8 mouse cellular contexts compared by ENCODE assay signal in the genomic region with DNA sequence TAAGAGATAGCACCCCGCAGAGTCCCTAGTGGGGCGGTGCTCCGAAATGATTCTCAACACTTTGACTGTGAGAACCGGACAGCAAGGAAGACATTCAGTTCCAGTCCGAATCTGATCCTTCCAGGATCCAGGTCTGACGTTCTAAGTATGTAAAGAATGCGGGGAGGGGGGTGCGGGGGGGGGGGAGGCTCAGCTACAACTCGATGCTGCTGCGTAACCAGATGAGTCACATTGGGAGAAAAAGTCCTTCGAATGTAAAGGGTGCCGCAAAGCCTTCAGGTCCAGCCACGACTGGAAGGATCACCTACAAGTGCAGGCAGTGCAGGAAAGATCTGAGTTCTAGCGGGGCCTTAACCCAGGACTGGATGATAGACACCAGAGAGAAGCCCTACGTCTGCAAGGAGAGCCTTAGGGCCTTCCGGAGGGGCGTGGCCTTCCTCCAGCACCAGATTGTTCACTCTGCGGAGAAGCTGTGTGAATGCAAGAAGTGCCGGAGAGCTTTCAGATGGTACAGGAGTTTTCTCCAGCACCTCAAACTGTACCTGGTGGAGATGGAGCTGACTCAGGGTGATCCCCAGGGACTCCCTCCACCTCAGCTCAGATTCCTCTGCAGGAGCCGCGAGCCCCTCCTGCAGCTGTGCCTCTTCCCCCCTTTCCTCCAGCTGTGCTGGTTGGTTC. TPM values are rescaled to one million over a fixed set of nuclear protein-coding genes. Genes with fewer than 3 reads are reported as not detected.
DNase-seq lines count a peak whose midpoint lies in the region; ATAC-seq and TF ChIP-seq lines count a peak whose summit lies in the region.

No protein-coding gene starts in this region.

- H3K27ac ChIP-seq in hindbrain, embryonic 16.5 days (ENCODE audit: low read depth, low read length) = no peak overlapping the region
- H3K27ac ChIP-seq in liver, adult 2 months (replicated peaks; ENCODE audit: insufficient read depth, low read depth, low read length) = no peak overlapping the region
- H3K27ac ChIP-seq in midbrain, embryonic 16.5 days (ENCODE audit: low read length) = peak overlapping the region; percentile 13; the same call in 1 of the 2 replicates

- no peaks in the 10 kb centered on the region for H3K36me3 ChIP-seq in hindbrain, embryonic 16.5 days (ENCODE audit: control insufficient read depth, insufficient read depth, low read length)
- H3K36me3 ChIP-seq in liver, adult 2 months (ENCODE audit: control insufficient read depth, insufficient read depth, low read length) = no peaks in the 10 kb centered on the region
- no peaks in the 10 kb centered on the region for H3K36me3 ChIP-seq in midbrain, embryonic 16.5 days (ENCODE audit: control insufficient read depth, insufficient read depth, low read length)

- ATAC-seq in hindbrain, embryonic 16.5 days = peak; percentile 38
- peak; percentile 23; the same call in 1 of the 2 replicates for ATAC-seq in midbrain, embryonic 16.5 days

- H3K9ac ChIP-seq in hindbrain, embryonic 16.5 days (ENCODE audit: low read depth, low read length) = peak overlapping the region; percentile 56
- H3K9ac ChIP-seq in liver, adult 2 months (ENCODE audit: low read depth, low read length) = peak overlapping the region; percentile 30
- H3K9ac ChIP-seq in midbrain, embryonic 16.5 days (ENCODE audit: low read depth, low read length) = peak overlapping the region; percentile 56; the same call in 1 of the 2 replicates

- H3K4me1 ChIP-seq in hindbrain, embryonic 16.5 days (ENCODE audit: control insufficient read depth, insufficient read depth, low read depth, low read length) = peaks cover 16% of the 10 kb centered on the region
- peaks cover 11% of the 10 kb centered on the region for H3K4me1 ChIP-seq in liver, adult 2 months (ENCODE audit: control insufficient read depth, insufficient read depth, low read length)
- H3K4me1 ChIP-seq in midbrain, embryonic 16.5 days (ENCODE audit: control insufficient read depth, insufficient read depth, low read length) = peaks cover 13% of the 10 kb centered on the region

- DNase-seq in adrenal gland, adult (ENCODE audit: inconsistent age in 2 of 2, low spot score in 1 of 2) = peak; percentile 64 to 84
- no peak for DNase-seq in adrenal gland, adult 8-10 months
- DNase-seq in adrenal gland, postnatal 36 days = peak; percentile 56 to 71
- peak; percentile 30 for DNase-seq in gastrocnemius, adult 18-20 months (ENCODE audit: low spot score)
- DNase-seq in liver, adult 2 months (ENCODE audit: extremely low read depth, low read depth, low spot score) = peak; percentile 10
- peak; percentile 54 to 67 for DNase-seq in thymus, adult 18-20 months

- H3K9me3 ChIP-seq in hindbrain, embryonic 16.5 days (ENCODE audit: control insufficient read depth, low read length) = no peaks in the 10 kb centered on the region
- H3K9me3 ChIP-seq in midbrain, embryonic 16.5 days (replicated peaks; ENCODE audit: control insufficient read depth, low read length, poor library complexity, severe bottlenecking) = no peaks in the 10 kb centered on the region

- no peak for TF ChIP-seq CTCF in liver, adult 2 months (IDR thresholded peaks at IDR 0.05; ENCODE audit: low read depth, low read length)

- no peak for TF ChIP-seq POLR2A in liver, adult 2 months (IDR thresholded peaks at IDR 0.05; ENCODE audit: extremely low read depth, insufficient read depth, low read length)

- H3K4me2 ChIP-seq in hindbrain, embryonic 16.5 days (ENCODE audit: low read length) = peak overlapping the region; percentile 57
- H3K4me2 ChIP-seq in midbrain, embryonic 16.5 days (ENCODE audit: low read length) = peak overlapping the region; percentile 61

- no peaks in the 10 kb centered on the region for H3K79me2 ChIP-seq in liver, adult 2 months (ENCODE audit: control insufficient read depth, insufficient read depth, low read length)

- 29% methylated on average over 21 of the region's 21 CpGs for WGBS in hindbrain, embryonic 16.5 days
- WGBS in liver, adult 2 months = 40% methylated on average over 21 of the region's 21 CpGs
- WGBS in midbrain, embryonic 16.5 days = 25% methylated on average over 21 of the region's 21 CpGs

- H3K4me3 ChIP-seq in hindbrain, embryonic 16.5 days (ENCODE audit: low read length) = peak overlapping the region; percentile 11
- H3K4me3 ChIP-seq in liver, adult 2 months (ENCODE audit: insufficient read depth, low read depth, low read length) = peak overlapping the region; percentile 24
- peak overlapping the region; percentile 25 for H3K4me3 ChIP-seq in midbrain, embryonic 16.5 days (ENCODE audit: low read depth, low read length)

- H3K27me3 ChIP-seq in hindbrain, embryonic 16.5 days (replicated peaks; ENCODE audit: control insufficient read depth, insufficient read depth, low read length) = no peaks in the 10 kb centered on the region
- no peaks in the 10 kb centered on the region for H3K27me3 ChIP-seq in liver, adult 2 months (ENCODE audit: control insufficient read depth, insufficient read depth, low read length)
- no peaks in the 10 kb centered on the region for H3K27me3 ChIP-seq in midbrain, embryonic 16.5 days (ENCODE audit: control insufficient read depth, insufficient read depth, low read depth, low read length)

RNA-seq across cellular contexts. Expression of a gene that starts 10.8 kb away (rescaled TPM):
- total RNA-seq in adrenal gland, adult 8-10 months (2022) = 100 to 1,000 TPM; 496 to 577 (median 521) TPM
- total RNA-seq in adrenal gland, postnatal 36 days (2021) = 100 to 1,000 TPM; 522 to 541 TPM
- 100 to 1,000 TPM; 308 to 335 TPM for total RNA-seq in gastrocnemius, adult 18-20 months (2021)
- polyA plus RNA-seq in hindbrain, embryonic 16.5 days (2015; fragmentation: Nextera tagmentation; extraction: Ambion mirVana) = 360 and 404 TPM in 2 replicates
- total RNA-seq in liver, adult 2 months (2014; rRNA removed) = 174 and 242 TPM in 2 replicates
- polyA plus RNA-seq in liver, adult 2 months (2012; rRNA removed) = 113 and 145 TPM in 2 replicates
- 391 and 407 TPM in 2 replicates for polyA plus RNA-seq in midbrain, embryonic 16.5 days (2015; fragmentation: Nextera tagmentation; extraction: Ambion mirVana)

RNA-seq across cellular contexts. Expression of a gene that starts 42.5 kb away (rescaled TPM):
- total RNA-seq in adrenal gland, adult 8-10 months (2022) = 1 to 10 TPM in 2 of 4 experiments, under 1 TPM in 2; 0.15 to 4.7 (median 1.6) TPM
- total RNA-seq in adrenal gland, postnatal 36 days (2021) = 1 to 10 TPM in 1 of 2 experiments, under 1 TPM in 1; 0.40 to 2.9 TPM
- not detected for total RNA-seq in gastrocnemius, adult 18-20 months (2021)
- polyA plus RNA-seq in hindbrain, embryonic 16.5 days (2015; fragmentation: Nextera tagmentation; extraction: Ambion mirVana) = 4.5 and 4.7 TPM in 2 replicates
- total RNA-seq in liver, adult 2 months (2014; rRNA removed) = 0.07 TPM in 1 of 2 replicates, not detected in the other
- not detected in 2 replicates for polyA plus RNA-seq in liver, adult 2 months (2012; rRNA removed)
- polyA plus RNA-seq in midbrain, embryonic 16.5 days (2015; fragmentation: Nextera tagmentation; extraction: Ambion mirVana) = 4.4 and 5.5 TPM in 2 replicates
